Mouse (Mus musculus) heart, postnatal 4 days (tissue): ENCODE measurements around the gene Srgap2. TPM values are rescaled to one million over a fixed set of nuclear protein-coding genes. Genes with fewer than 3 reads are reported as not detected.

ENCODE experiments used
- DNase-seq: peaks from one replicate; pipeline ENCODE4 v3.0.0; 2021
- total RNA-seq, 2 experiments: library from RNA; stranded (reverse); gene quantifications; 2 replicates each; pipeline ENCODE4 v1.2.3; 2021

Srgap2 gene
- total RNA-seq, 2 experiments from 2014 or later: 34.2 to 40.4 TPM

GRCm38 (mm10) chr1:131470597-131470996 is 56.6 kb downstream of the Srgap2 start:
- DNase-seq: no peak

- DNase-seq: no peak
These were observed 61.3 kb downstream of the Srgap2 start for GRCm38 (mm10) chr1:131465855-131466254.

GRCm38 (mm10) chr1:131463953-131464627 is 63.1 kb downstream of the Srgap2 start:
- DNase-seq: no peak

- DNase-seq: no peak
These were observed 64.5 kb downstream of the Srgap2 start for GRCm38 (mm10) chr1:131462541-131463067.

- no peak for DNase-seq
These were observed 66.1 kb downstream of the Srgap2 start for GRCm38 (mm10) chr1:131460914-131461530.

- no peak for DNase-seq
These were observed 71.7 kb downstream of the Srgap2 start for GRCm38 (mm10) chr1:131455355-131455890.

- no peak for DNase-seq
These were observed 72.8 kb downstream of the Srgap2 start for GRCm38 (mm10) chr1:131454386-131454785.

GRCm38 (mm10) chr1:131453335-131453734 is 73.8 kb downstream of the Srgap2 start:
- no peak for DNase-seq

GRCm38 (mm10) chr1:131448373-131448772 is 78.8 kb downstream of the Srgap2 start:
- no peak for DNase-seq

GRCm38 (mm10) chr1:131447333-131447732 is 79.8 kb downstream of the Srgap2 start:
- no peak for DNase-seq

- no peak for DNase-seq
These were observed 80.6 kb downstream of the Srgap2 start for GRCm38 (mm10) chr1:131446577-131446976.

- no peak for DNase-seq
These were observed 88.6 kb downstream of the Srgap2 start for GRCm38 (mm10) chr1:131438556-131438955.

GRCm38 (mm10) chr1:131437975-131438374 is 89.2 kb downstream of the Srgap2 start:
- peak; percentile 16 for DNase-seq

- no peak for DNase-seq
These were observed 90.5 kb downstream of the Srgap2 start for GRCm38 (mm10) chr1:131436609-131437008.

- peak; percentile 77 for DNase-seq
These were observed 95.5 kb downstream of the Srgap2 start for GRCm38 (mm10) chr1:131431456-131432246.

GRCm38 (mm10) chr1:131427140-131427821 is 99.9 kb downstream of the Srgap2 start:
- DNase-seq: no peak

- DNase-seq: no peak
These were observed 104.1 kb downstream of the Srgap2 start for GRCm38 (mm10) chr1:131423061-131423460.

GRCm38 (mm10) chr1:131421113-131421512 is 106.0 kb downstream of the Srgap2 start:
- DNase-seq: no peak

- peak; percentile 16 for DNase-seq
These were observed 106.5 kb downstream of the Srgap2 start for GRCm38 (mm10) chr1:131420660-131421059.

GRCm38 (mm10) chr1:131419307-131419706 is 107.8 kb downstream of the Srgap2 start:
- DNase-seq: peak; percentile 43

GRCm38 (mm10) chr1:131417821-131418660 is 109.1 kb downstream of the Srgap2 start:
- DNase-seq: no peak
